Mouse (Mus musculus) monocyte, adult 2 months (primary cell): ENCODE data around the gene Adprhl1.

Experiments used
- DNase-seq, 2 experiments: peaks; one replicate each; pipeline ENCODE4 v3.0.0; 2022; ENCODE audit warnings: low spot score in 2 of 2, low read depth in 1 of 2

Adprhl1 gene

GRCm38 (mm10) chr8:13254019-13254418, at the start of gene Adprhl1:
Adprhl1 (minus strand) TSS chr8:13254162.
- peak in 1 of 2 experiments; percentile 37 for DNase-seq

GRCm38 (mm10) chr8:13301036-13301435, 47.1 kb upstream of the Adprhl1 start:
- no peak for DNase-seq

GRCm38 (mm10) chr8:13299571-13299970, 45.6 kb upstream of the Adprhl1 start:
- DNase-seq = no peak

- DNase-seq = no peak
Measured at GRCm38 (mm10) chr8:13293677-13294470, 39.9 kb upstream of the Adprhl1 start.

GRCm38 (mm10) chr8:13292364-13292763, 38.4 kb upstream of the Adprhl1 start:
- DNase-seq = peak; percentile 55 to 69

- DNase-seq = no peak
Measured at GRCm38 (mm10) chr8:13288646-13289045, 34.7 kb upstream of the Adprhl1 start.

- peak; percentile 76 to 89 for DNase-seq
Measured at GRCm38 (mm10) chr8:13287692-13288623, 34.0 kb upstream of the Adprhl1 start, which contains the start of the genes Dcun1d2 and Tmco3. Dcun1d2 (minus strand) TSS chr8:13288131. Tmco3 (plus strand) TSS chr8:13288190.

- peak; percentile 79 to 85 for DNase-seq
Measured at GRCm38 (mm10) chr8:13287304-13287691, 33.3 kb upstream of the Adprhl1 start.

- no peak for DNase-seq
Measured at GRCm38 (mm10) chr8:13283200-13283599, 29.2 kb upstream of the Adprhl1 start.

GRCm38 (mm10) chr8:13276941-13277447, 23.0 kb upstream of the Adprhl1 start:
- DNase-seq = no peak

- DNase-seq = no peak
Measured at GRCm38 (mm10) chr8:13272834-13273233, 18.9 kb upstream of the Adprhl1 start.

GRCm38 (mm10) chr8:13267566-13267965, 13.6 kb upstream of the Adprhl1 start:
- no peak for DNase-seq

- DNase-seq = no peak
Measured at GRCm38 (mm10) chr8:13263376-13263775, 9.4 kb upstream of the Adprhl1 start.

GRCm38 (mm10) chr8:13253413-13253812, 549 bp downstream of the Adprhl1 start:
- DNase-seq = no peak

- DNase-seq = no peak
Measured at GRCm38 (mm10) chr8:13252837-13253236, 1.1 kb downstream of the Adprhl1 start.

- DNase-seq = no peak
Measured at GRCm38 (mm10) chr8:13244343-13244880, 9.6 kb downstream of the Adprhl1 start.

- DNase-seq = no peak
Measured at GRCm38 (mm10) chr8:13242985-13243870, 10.7 kb downstream of the Adprhl1 start.

- no peak for DNase-seq
Measured at GRCm38 (mm10) chr8:13240691-13241090, 13.3 kb downstream of the Adprhl1 start.

- no peak for DNase-seq
Measured at GRCm38 (mm10) chr8:13240055-13240454, 13.9 kb downstream of the Adprhl1 start.

GRCm38 (mm10) chr8:13234803-13235202, 19.2 kb downstream of the Adprhl1 start:
- no peak for DNase-seq
